Mouse (Mus musculus) ES-E14 (cell line): Measurements from ENCODE around the gene Ssc4d.

Source experiments
- CHD2 ChIP-seq: IDR thresholded peaks from 2 replicates; pipeline ENCODE4 v1.6.1; 2014; ENCODE audit warnings: mild to moderate bottlenecking, low read depth, low read length, inconsistent platforms
- ZC3H11A ChIP-seq: IDR thresholded peaks from 2 replicates; pipeline ENCODE4 v1.6.1; 2012; ENCODE audit warnings: low read depth, mild to moderate bottlenecking, inconsistent platforms, low read length, borderline replicate concordance
- ZNF384 ChIP-seq: IDR thresholded peaks from 2 replicates; pipeline ENCODE4 v1.6.1; 2012; ENCODE audit warnings: low read depth, low read length, inconsistent platforms

DNA sequence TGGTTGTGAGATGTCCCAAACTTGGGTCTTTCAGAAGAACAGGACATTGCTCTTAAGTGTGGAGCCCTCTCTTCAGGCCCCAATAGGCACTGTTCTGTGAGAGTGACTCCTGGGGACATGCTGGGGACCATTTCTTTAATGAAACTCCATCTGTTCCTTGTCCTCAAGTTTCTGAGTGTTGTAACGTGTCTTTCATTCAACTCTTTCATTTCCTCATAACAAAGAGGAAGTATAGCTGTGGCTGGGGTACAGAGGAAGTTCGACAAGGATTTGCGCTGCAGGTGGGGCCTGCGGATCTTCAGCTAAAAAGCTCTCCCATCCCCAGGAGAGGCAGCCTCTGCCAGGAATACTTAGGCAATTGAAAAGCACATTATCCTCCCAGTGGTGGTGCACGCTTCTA is 16.3 kb upstream of the Ssc4d start:
- TF ChIP-seq ZC3H11A: no peak
- no peak for TF ChIP-seq CHD2
- no peak for TF ChIP-seq ZNF384
